Mouse (Mus musculus) cortical plate, adult 2 months (tissue): Measurements from ENCODE around the gene H2-Ab1.

Source experiments
- CTCF ChIP-seq: fragments of 200-500 bp; IDR thresholded peaks from 2 replicates; pipeline ENCODE4 v1.5.1; 2011; ENCODE audit warnings: mild to moderate bottlenecking, control low read depth, low read length; ENCODE audit not compliant: insufficient read depth; ENCODE audit errors: extremely low read depth
- POLR2A ChIP-seq: fragments of 200-500 bp; IDR thresholded peaks from 2 replicates; pipeline ENCODE4 v1.6.1; 2011; ENCODE audit warnings: mild to moderate bottlenecking, low read length, control low read depth; ENCODE audit not compliant: insufficient read depth; ENCODE audit errors: extremely low read depth

DNA sequence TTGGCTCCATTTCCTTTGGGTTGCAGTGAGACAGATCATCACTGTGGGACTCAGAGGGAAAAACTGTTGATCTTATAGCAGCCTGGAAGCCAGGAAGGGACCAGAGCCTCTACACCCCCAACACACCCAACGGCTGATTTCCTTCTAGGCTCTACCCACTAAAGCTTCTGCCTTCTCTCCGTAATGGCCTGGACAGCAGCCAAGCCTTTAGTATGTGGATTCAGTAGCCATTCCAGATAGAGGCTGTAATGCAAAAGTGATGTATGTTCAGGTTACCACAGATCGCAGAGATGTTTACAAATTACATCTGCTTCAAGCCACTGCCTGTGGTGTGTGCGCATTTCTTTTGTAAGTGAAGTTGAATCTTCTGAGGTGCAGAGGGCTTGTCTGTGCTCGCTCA is 3.1 kb downstream of the H2-Ab1 start:
- TF ChIP-seq CTCF (no peak), POLR2A (no peak)
